ENCODE assay signal across 8 mouse cellular contexts in the genomic region with DNA sequence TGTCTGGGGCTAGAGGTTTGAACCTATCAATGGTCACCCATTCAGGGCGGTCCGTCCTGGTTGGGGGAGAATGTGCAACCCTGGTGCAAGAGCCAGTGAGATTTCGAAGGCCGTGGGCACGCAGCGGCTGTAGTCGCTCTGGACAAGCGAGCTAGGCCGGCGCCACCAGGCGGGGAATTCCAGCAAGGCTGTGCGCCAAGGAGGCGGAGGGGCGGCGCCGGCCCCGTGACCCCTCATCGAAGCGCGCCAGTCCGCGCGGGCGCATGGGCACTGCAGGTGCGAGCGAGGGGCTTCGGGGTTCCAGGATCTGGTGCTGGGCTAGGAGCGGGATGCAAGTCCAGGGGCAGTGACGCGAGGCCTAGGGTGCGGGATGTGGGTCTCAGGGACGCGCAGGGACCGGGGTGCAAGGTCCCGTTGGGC. TPM values are rescaled to one million over a fixed set of nuclear protein-coding genes. Genes with fewer than 3 reads are reported as not detected.
DNase-seq lines count a peak whose midpoint lies in the region; ATAC-seq and TF ChIP-seq lines count a peak whose summit lies in the region.

No protein-coding gene starts in this region.

- peaks cover 37% of the 10 kb centered on the region for H3K4me1 ChIP-seq in bone marrow macrophage, adult 2 months (ENCODE audit: control insufficient read depth, insufficient read depth, low read length)
- peaks cover 5% of the 10 kb centered on the region; the same call in 1 of the 2 replicates for H3K4me1 ChIP-seq in embryonic fibroblast, embryonic 13.5 days (ENCODE audit: control insufficient read depth, insufficient read depth, low read length)
- H3K4me1 ChIP-seq in heart, embryonic 15.5 days (replicated peaks), result peaks cover 54% of the 10 kb centered on the region
- peaks cover 27% of the 10 kb centered on the region for H3K4me1 ChIP-seq in neural tube, embryonic 15.5 days

- H3K27ac ChIP-seq in bone marrow macrophage, adult 2 months (ENCODE audit: insufficient read depth, low read depth, low read length), result peak overlapping the region; percentile 90
- peak overlapping the region; percentile 82 for H3K27ac ChIP-seq in embryonic fibroblast, embryonic 13.5 days (ENCODE audit: insufficient read depth, low read length)
- H3K27ac ChIP-seq in heart, embryonic 15.5 days, result peak overlapping the region; percentile 99
- peak overlapping the region; percentile 64 for H3K27ac ChIP-seq in neural tube, embryonic 15.5 days (replicated peaks)

- H3K79me3 ChIP-seq in C2C12 (ENCODE audit: low read depth), result peaks cover 13% of the 10 kb centered on the region

- H3ac ChIP-seq in C2C12 (ENCODE audit: control insufficient read depth, insufficient read length, low read depth), result peak overlapping the region; percentile 84

- H3K79me2 ChIP-seq in C2C12 (ENCODE audit: control insufficient read depth, insufficient read depth), result peaks cover 18% of the 10 kb centered on the region

- H3K9ac ChIP-seq in heart, embryonic 15.5 days, result peak overlapping the region; percentile 83
- H3K9ac ChIP-seq in neural tube, embryonic 15.5 days (replicated peaks), result peak overlapping the region; percentile 60

- no peak for TF ChIP-seq POLR2A in bone marrow macrophage, adult 2 months (IDR thresholded peaks at IDR 0.05; ENCODE audit: borderline replicate concordance, low read depth, low read length)
- TF ChIP-seq POLR2A in embryonic fibroblast, embryonic 13.5 days (IDR thresholded peaks at IDR 0.05; ENCODE audit: low read depth, low read length), result peak; percentile 42; the same call in 1 of the 2 replicates

- under 1% methylated on average over 35 of the region's 35 CpGs for WGBS in heart, embryonic 15.5 days
- under 1% methylated on average over 35 of the region's 35 CpGs for WGBS in neural tube, embryonic 15.5 days

- H3K36me3 ChIP-seq in C2C12 (ENCODE audit: control insufficient read depth, insufficient read depth), result no peaks in the 10 kb centered on the region
- no peaks in the 10 kb centered on the region for H3K36me3 ChIP-seq in heart, embryonic 15.5 days
- H3K36me3 ChIP-seq in neural tube, embryonic 15.5 days, result no peaks in the 10 kb centered on the region

- H3K9me3 ChIP-seq in heart, embryonic 15.5 days (replicated peaks), result no peaks in the 10 kb centered on the region
- no peaks in the 10 kb centered on the region for H3K9me3 ChIP-seq in neural tube, embryonic 15.5 days (replicated peaks)

- peak overlapping the region; percentile 95 for H3K4me2 ChIP-seq in heart, embryonic 15.5 days
- peak overlapping the region; percentile 98 for H3K4me2 ChIP-seq in neural tube, embryonic 15.5 days

- peak; percentile 55 for TF ChIP-seq CTCF in C2C12 (IDR thresholded peaks at IDR 0.05; ENCODE audit: control insufficient read depth, insufficient read depth, insufficient read length)
- TF ChIP-seq CTCF in bone marrow macrophage, adult 2 months (IDR thresholded peaks at IDR 0.05; ENCODE audit: low read depth, low read length), result no peak
- 0 out of 2 replicates have a peak, but pooled peaks have one; percentile 6 for TF ChIP-seq CTCF in embryonic fibroblast, embryonic 13.5 days (IDR thresholded peaks at IDR 0.05; ENCODE audit: borderline replicate concordance, insufficient read depth, low read length)

- peak; percentile 79 for ATAC-seq in heart, embryonic 15.5 days (replicated peaks; ENCODE audit: insufficient number of reproducible peaks, insufficient read depth, low FRiP score, low read depth)
- peak; percentile 50 for ATAC-seq in neural tube, embryonic 15.5 days (ENCODE audit: low FRiP score)

- no peaks in the 10 kb centered on the region for H3K27me3 ChIP-seq in C2C12 (ENCODE audit: control insufficient read depth, insufficient read depth, insufficient read length)
- H3K27me3 ChIP-seq in heart, embryonic 15.5 days, result 0 out of 2 replicates have a peak, but pooled peaks cover 2% of the 10 kb centered on the region
- peaks cover 67% of the 10 kb centered on the region for H3K27me3 ChIP-seq in neural tube, embryonic 15.5 days (replicated peaks)

- H3K4me3 ChIP-seq in C2C12 (ENCODE audit: insufficient read depth, poor library complexity, severe bottlenecking), result peak overlapping the region; percentile 51
- H3K4me3 ChIP-seq in bone marrow macrophage, adult 2 months (ENCODE audit: insufficient read depth, low read length), result peak overlapping the region; percentile 85
- H3K4me3 ChIP-seq in embryonic fibroblast, embryonic 13.5 days (ENCODE audit: insufficient read depth, low read length), result peak overlapping the region; percentile 54
- peak overlapping the region; percentile 83 for H3K4me3 ChIP-seq in heart, embryonic 15.5 days
- peak overlapping the region; percentile 56 for H3K4me3 ChIP-seq in neural tube, embryonic 15.5 days (replicated peaks)

- peak; percentile 87 to 93 for DNase-seq in kidney, postnatal 25 days
- peak; percentile 80 to 85 for DNase-seq in lung, adult 18-20 months
- DNase-seq in testis, postnatal 14 days (ENCODE audit: low spot score), result peak; percentile 69

TF ChIP-seq in C2C12, 6 proteins besides CTCF, POLR2A, EP300 and RAD21:
- TF ChIP-seq MYOG (IDR thresholded peaks at IDR 0.05; ENCODE audit: control insufficient read depth, extremely low read depth, insufficient read length) (no peak), USF1 (IDR thresholded peaks at IDR 0.05; ENCODE audit: low read depth) (no peak), MYOD1 (IDR thresholded peaks at IDR 0.05; ENCODE audit: control insufficient read depth, insufficient read length, low read depth) (no peak), CEBPB (IDR thresholded peaks at IDR 0.05; ENCODE audit: low read depth) (no peak), FOSL1 (IDR thresholded peaks at IDR 0.05; ENCODE audit: insufficient read depth, low read length, poor library complexity, severe bottlenecking) (no peak), MAX (IDR thresholded peaks at IDR 0.05) (peak; percentile 95)

RNA-seq across cellular contexts. Expression of gene Rnf213, which starts 3.0 kb away (rescaled TPM):
- 6.3 TPM for polyA plus RNA-seq in C2C12 (2012; fragmentation: generic; extraction: Trizol)
- 181 and 187 TPM in 2 replicates for polyA plus RNA-seq in bone marrow macrophage, adult 2 months (2012; ENCODE audit: insufficient read depth, insufficient read length, missing spikeins)
- polyA plus RNA-seq in embryonic fibroblast, embryonic 13.5 days (2011; ENCODE audit: insufficient read length, low read depth, missing spikeins), result 48.6 and 61.2 TPM in 2 replicates
- 4.6 and 6.4 TPM in 2 replicates for polyA plus RNA-seq in heart, embryonic 15.5 days (2015; fragmentation: Nextera tagmentation; extraction: Ambion mirVana)
- 1.1 and 3.9 TPM in 2 replicates for polyA plus RNA-seq in neural tube, embryonic 15.5 days (2015; fragmentation: Nextera tagmentation; extraction: Ambion mirVana)

RNA-seq across cellular contexts. Expression of gene Slc26a11, which starts 34.5 kb away (rescaled TPM):
- polyA plus RNA-seq in C2C12 (2012; fragmentation: generic; extraction: Trizol), result 0.51 TPM
- polyA plus RNA-seq in bone marrow macrophage, adult 2 months (2012; ENCODE audit: insufficient read depth, insufficient read length, missing spikeins), result 50.6 and 63.4 TPM in 2 replicates
- polyA plus RNA-seq in embryonic fibroblast, embryonic 13.5 days (2011; ENCODE audit: insufficient read length, low read depth, missing spikeins), result 9.0 and 10.8 TPM in 2 replicates
- polyA plus RNA-seq in heart, embryonic 15.5 days (2015; fragmentation: Nextera tagmentation; extraction: Ambion mirVana), result 9.0 and 10.4 TPM in 2 replicates
- 5.8 and 7.3 TPM in 2 replicates for polyA plus RNA-seq in neural tube, embryonic 15.5 days (2015; fragmentation: Nextera tagmentation; extraction: Ambion mirVana)

RNA-seq across cellular contexts. Expression of gene Sgsh, which starts 34.5 kb away (rescaled TPM):
- polyA plus RNA-seq in C2C12 (2012; fragmentation: generic; extraction: Trizol), result 2.3 TPM
- 39.6 and 41.9 TPM in 2 replicates for polyA plus RNA-seq in bone marrow macrophage, adult 2 months (2012; ENCODE audit: insufficient read depth, insufficient read length, missing spikeins)
- 16.1 and 17.3 TPM in 2 replicates for polyA plus RNA-seq in embryonic fibroblast, embryonic 13.5 days (2011; ENCODE audit: insufficient read length, low read depth, missing spikeins)
- polyA plus RNA-seq in heart, embryonic 15.5 days (2015; fragmentation: Nextera tagmentation; extraction: Ambion mirVana), result 5.4 and 7.1 TPM in 2 replicates
- 4.7 and 5.6 TPM in 2 replicates for polyA plus RNA-seq in neural tube, embryonic 15.5 days (2015; fragmentation: Nextera tagmentation; extraction: Ambion mirVana)

Comparison
In these comparisons a context has a peak if more than half of its experiments do, and no peak if none do; other contexts are left out.
1. Peak in every context shown above with its lines: DNase-seq, ATAC-seq, H3K4me3 ChIP-seq and H3K27ac ChIP-seq.